Mouse (Mus musculus) G1E (cell line): Measurements from ENCODE around the gene Iffo2. TPM values are rescaled to one million over a fixed set of nuclear protein-coding genes. Genes with fewer than 3 reads are reported as not detected.

Source experiments
- ATAC-seq: 2 replicates; pipeline ENCODE4 v1.8.0; 2016; ENCODE audit warnings: mild to moderate bottlenecking; ENCODE audit not compliant: insufficient number of reproducible peaks, poor library complexity, low FRiP score, severe bottlenecking; ENCODE audit errors: extremely low read depth
- DNase-seq: peaks from one replicate; pipeline ENCODE4 v3.0.0; 2012; ENCODE audit warnings: low spot score
- H3K27me3 ChIP-seq: 2 replicates; pipeline ENCODE4 v1.6.1; 2012; ENCODE audit warnings: mild to moderate bottlenecking, low read length, inconsistent platforms; ENCODE audit not compliant: insufficient read depth
- H3K36me3 ChIP-seq: replicated peaks from 2 replicates; pipeline ENCODE3; 2012; ENCODE audit warnings: mild to moderate bottlenecking, inconsistent platforms
- H3K4me1 ChIP-seq: 2 replicates; pipeline ENCODE4 v1.6.1; 2012; ENCODE audit warnings: low read depth, low read length, inconsistent platforms, mixed read lengths; ENCODE audit not compliant: insufficient read depth
- H3K4me3 ChIP-seq: 2 replicates; pipeline ENCODE4 v1.5.1; 2012; ENCODE audit warnings: low read depth, mild to moderate bottlenecking, inconsistent platforms, low read length, moderate library complexity, mixed read lengths
- H3K9me3 ChIP-seq: replicated peaks from 2 replicates; pipeline ENCODE4 v1.6.1; 2012; ENCODE audit warnings: inconsistent platforms
- CTCF ChIP-seq: IDR thresholded peaks from 2 replicates; pipeline ENCODE4 v1.5.1; 2012; ENCODE audit warnings: low read depth, low read length, inconsistent platforms, mixed read lengths
- GATA1 ChIP-seq: IDR thresholded peaks from 2 replicates; pipeline ENCODE4 v1.6.1; 2012; ENCODE audit warnings: borderline replicate concordance, low read length, inconsistent platforms, mixed read lengths
- GATA2 ChIP-seq: IDR thresholded peaks from 2 replicates; pipeline ENCODE4 v1.6.1; 2012; ENCODE audit warnings: low read depth, low read length, inconsistent platforms, borderline replicate concordance
- POLR2AphosphoS5 ChIP-seq: IDR thresholded peaks from 2 replicates; pipeline ENCODE4 v1.6.1; 2012; ENCODE audit warnings: low read depth, low read length, inconsistent platforms; ENCODE audit not compliant: insufficient replicate concordance
- TAL1 ChIP-seq: conservative IDR thresholded peaks from 2 replicates; pipeline ENCODE4 v1.6.1; 2012; ENCODE audit warnings: low read depth, low read length, inconsistent platforms, mixed read lengths
- polyA plus RNA-seq: library from polyadenylated mRNA; stranded (reverse); fragments of >175 nt; gene quantifications from 2 replicates; pipeline ENCODE4 v1.2.3, GENCODE M21; 2012
- total RNA-seq, 2 experiments: library from RNA; stranded (forward) in 1 of 2; stranded (reverse) in 1 of 2; fragments of 200-1000 nt in 1 of 2; fragments of >200 nt in 1 of 2; fragmentation: Nextera tagmentation in 1 of 2; gene quantifications; 2 replicates each; pipeline ENCODE4 v1.2.3; 2014 to 2017

The Iffo2 gene
- total and polyA plus RNA-seq, 3 experiments = 0.20 to 0.38 TPM; not detected in 1

- peaks cover 20% of the 10 kb centered on the region for H3K4me1 ChIP-seq
- H3K27me3 ChIP-seq = peaks cover 59% of the 10 kb centered on the region
- no peak for ATAC-seq
- DNase-seq = no peak
- no peak overlapping the region for H3K4me3 ChIP-seq
- H3K9me3 ChIP-seq = peaks cover 16% of the 10 kb centered on the region
- no peaks in the 10 kb centered on the region for H3K36me3 ChIP-seq
- TF ChIP-seq GATA2 (no peak), POLR2AphosphoS5 (no peak), TAL1 (no peak), GATA1 (no peak), CTCF (no peak)
These were observed 48.0 kb downstream of the Iffo2 start for GRCm38 (mm10) chr4:139578389-139578788.

- ATAC-seq = no peak
- H3K9me3 ChIP-seq = peaks cover 16% of the 10 kb centered on the region
- no peak overlapping the region for H3K4me3 ChIP-seq
- peaks cover 55% of the 10 kb centered on the region for H3K27me3 ChIP-seq
- DNase-seq = no peak
- TF ChIP-seq POLR2AphosphoS5 (no peak), CTCF (no peak), GATA2 (no peak), TAL1 (no peak), GATA1 (no peak)
- no peaks in the 10 kb centered on the region for H3K36me3 ChIP-seq
- peaks cover 16% of the 10 kb centered on the region for H3K4me1 ChIP-seq
These were observed 48.7 kb downstream of the Iffo2 start for GRCm38 (mm10) chr4:139579003-139579402.

- peaks cover 56% of the 10 kb centered on the region for H3K27me3 ChIP-seq
- TF ChIP-seq GATA2 = no peak
- TF ChIP-seq GATA1 = no peak
- TF ChIP-seq TAL1 = no peak
- TF ChIP-seq POLR2AphosphoS5 = no peak
- TF ChIP-seq CTCF = no peak
- ATAC-seq (no peak), DNase-seq (no peak)
- peaks cover 11% of the 10 kb centered on the region for H3K4me1 ChIP-seq
- peaks cover 12% of the 10 kb centered on the region for H3K9me3 ChIP-seq
- no peaks in the 10 kb centered on the region for H3K36me3 ChIP-seq
- H3K4me3 ChIP-seq = no peak overlapping the region
These were observed 49.1 kb downstream of the Iffo2 start for GRCm38 (mm10) chr4:139579466-139579865.

GRCm38 (mm10) chr4:139580663-139581336 lies 50.5 kb downstream of the Iffo2 start:
- DNase-seq (no peak), ATAC-seq (no peak)
- no peaks in the 10 kb centered on the region for H3K9me3 ChIP-seq
- no peak overlapping the region for H3K4me3 ChIP-seq
- H3K27me3 ChIP-seq = peaks cover 47% of the 10 kb centered on the region
- TF ChIP-seq POLR2AphosphoS5 = no peak
- H3K4me1 ChIP-seq = no peaks in the 10 kb centered on the region; the same call in 1 of the 2 replicates
- no peaks in the 10 kb centered on the region for H3K36me3 ChIP-seq

GRCm38 (mm10) chr4:139581427-139582051 lies 51.2 kb downstream of the Iffo2 start:
- Histone ChIP-seq H3K4me3 (no peak overlapping the region), H3K27me3 (peaks cover 43% of the 10 kb centered on the region), H3K36me3 (no peaks in the 10 kb centered on the region), H3K9me3 (no peaks in the 10 kb centered on the region), H3K4me1 (no peaks in the 10 kb centered on the region; the same call in 1 of the 2 replicates)
- TF ChIP-seq TAL1 (no peak), CTCF (no peak), GATA2 (no peak)
- DNase-seq (no peak), ATAC-seq (no peak)

GRCm38 (mm10) chr4:139582346-139582745 lies 52.0 kb downstream of the Iffo2 start:
- Histone ChIP-seq H3K9me3 (no peaks in the 10 kb centered on the region), H3K4me3 (no peak overlapping the region), H3K27me3 (peaks cover 37% of the 10 kb centered on the region), H3K4me1 (no peaks in the 10 kb centered on the region; the same call in 1 of the 2 replicates), H3K36me3 (no peaks in the 10 kb centered on the region)
- ATAC-seq (no peak), DNase-seq (no peak)
- TF ChIP-seq POLR2AphosphoS5 (no peak), CTCF (no peak), GATA1 (no peak), TAL1 (no peak), GATA2 (no peak)
